Mouse (Mus musculus) limb, embryonic 13.5 days (tissue): ENCODE measurements around the gene Naa60. TPM values are rescaled to one million over a fixed set of nuclear protein-coding genes. Genes with fewer than 3 reads are reported as not detected.
A peak's percentile ranks its signal among the peaks of the same experiment; 100 is the strongest.

Experiments
- ATAC-seq: fragments of 200-750 bp; cut with Nextera tagmentation; 2 replicates; pipeline ENCODE4 v1.8.0; 2017; ENCODE audit warnings: low read depth, moderate number of reproducible peaks, moderate TSS enrichment; ENCODE audit not compliant: low FRiP score
- H3K27ac ChIP-seq: fragments of 300-500 bp; sonication (generic); 2 replicates; pipeline ENCODE4 v1.5.1; 2015; ENCODE audit warnings: inconsistent platforms, mild to moderate bottlenecking, moderate library complexity
- H3K27me3 ChIP-seq: fragments of 300-500 bp; sonication (generic); 2 replicates; pipeline ENCODE4 v1.6.1; 2015; ENCODE audit warnings: mild to moderate bottlenecking, inconsistent platforms
- H3K36me3 ChIP-seq: fragments of 300-500 bp; sonication (generic); 2 replicates; pipeline ENCODE4 v1.6.1; 2015; ENCODE audit warnings: inconsistent platforms, mild to moderate bottlenecking, moderate library complexity
- H3K4me1 ChIP-seq: fragments of 300-500 bp; sonication (generic); 2 replicates; pipeline ENCODE4 v1.6.1; 2015; ENCODE audit warnings: inconsistent platforms
- H3K4me2 ChIP-seq: fragments of 300-500 bp; sonication (generic); replicated peaks from 2 replicates; pipeline ENCODE4 v1.6.1; 2015; ENCODE audit warnings: inconsistent platforms, mild to moderate bottlenecking, moderate library complexity
- H3K4me3 ChIP-seq: fragments of 300-500 bp; sonication (generic); 2 replicates; pipeline ENCODE4 v1.5.1; 2015; ENCODE audit warnings: moderate library complexity, mild to moderate bottlenecking, inconsistent platforms
- H3K9ac ChIP-seq: fragments of 300-500 bp; sonication (generic); 2 replicates; pipeline ENCODE4 v1.6.1; 2015; ENCODE audit warnings: mild to moderate bottlenecking, inconsistent platforms
- H3K9me3 ChIP-seq: fragments of 300-500 bp; sonication (generic); 2 replicates; pipeline ENCODE4 v1.6.1; 2016; ENCODE audit warnings: inconsistent platforms
- WGBS: fragments of 180-500 bp; shearing (Covaris S2); methylation state at CpG from one replicate; pipeline ENCODE4 v1.1.7; 2015; 5-methylcytosine and 5-hydroxymethylcytosine counted together
- polyA plus RNA-seq: library from polyadenylated mRNA; unstranded; fragments of >200 nt; fragmentation: Nextera tagmentation; extraction: Ambion mirVana; gene quantifications from 2 replicates; pipeline ENCODE4 v1.2.1, GENCODE M21; 2015

The Naa60 gene
- polyA plus RNA-seq: 55.8 and 59.1 TPM in 2 replicates

- Histone ChIP-seq H3K4me1 (peaks cover 14% of the 10 kb centered on the region), H3K4me2 (peak within 1 kb of the TSS; percentile 94), H3K9me3 (no peaks in the 10 kb centered on the region), H3K27ac (peak within 1 kb of the TSS; percentile 67), H3K4me3 (peak within 1 kb of the TSS; percentile 58), H3K36me3 (peaks cover 23% of the 10 kb centered on the region), H3K27me3 (no peaks in the 10 kb centered on the region), H3K9ac (peak within 1 kb of the TSS; percentile 74)
- 4% methylated on average over 47 of the region's 47 CpGs for WGBS
- peak; percentile 99 for ATAC-seq
These were observed at the start of gene Naa60 for GRCm38 (mm10) chr16:3872216-3873047. TSS of gene Naa60 (plus strand) at chr16:3872375.

- no peaks in the 10 kb centered on the region for H3K27me3 ChIP-seq
- H3K9ac ChIP-seq: no peak overlapping the region
- H3K4me3 ChIP-seq: no peak overlapping the region
- H3K9me3 ChIP-seq: no peaks in the 10 kb centered on the region
- H3K4me1 ChIP-seq: no peaks in the 10 kb centered on the region
- no peak overlapping the region for H3K4me2 ChIP-seq
- no peaks in the 10 kb centered on the region for H3K36me3 ChIP-seq
- no peak overlapping the region for H3K27ac ChIP-seq
- no peak for ATAC-seq
- 53% methylated on average over 3 of the region's 3 CpGs for WGBS
These were observed 44.2 kb upstream of the Naa60 start for GRCm38 (mm10) chr16:3828021-3828420.

- Histone ChIP-seq H3K4me2 (no peak overlapping the region), H3K27ac (no peak overlapping the region), H3K4me3 (no peak overlapping the region), H3K9ac (no peak overlapping the region), H3K4me1 (no peaks in the 10 kb centered on the region), H3K27me3 (no peaks in the 10 kb centered on the region), H3K9me3 (no peaks in the 10 kb centered on the region), H3K36me3 (no peaks in the 10 kb centered on the region)
- WGBS: 90% methylated on average over 2 of the region's 2 CpGs
- ATAC-seq: no peak
These were observed 42.4 kb upstream of the Naa60 start for GRCm38 (mm10) chr16:3829727-3830126.

GRCm38 (mm10) chr16:3830588-3831109, 41.5 kb upstream of the Naa60 start, which contains the start of gene Olfr15:
TSS of gene Olfr15 (plus strand) at chr16:3830878.
- H3K4me3 ChIP-seq: no peak within 1 kb of the TSS

GRCm38 (mm10) chr16:3835461-3835860, 36.7 kb upstream of the Naa60 start:
- H3K4me3 ChIP-seq: no peak overlapping the region
- no peak for ATAC-seq
- H3K4me2 ChIP-seq: no peak overlapping the region
- no peak overlapping the region for H3K27ac ChIP-seq
- peaks cover 8% of the 10 kb centered on the region for H3K27me3 ChIP-seq
- no peaks in the 10 kb centered on the region for H3K36me3 ChIP-seq
- H3K9ac ChIP-seq: no peak overlapping the region
- 78% methylated on average over 2 of the region's 2 CpGs for WGBS
- H3K4me1 ChIP-seq: no peaks in the 10 kb centered on the region
- H3K9me3 ChIP-seq: no peaks in the 10 kb centered on the region

More at GRCm38 (mm10) chr16:3830588-3831109, 41.5 kb upstream of the Naa60 start, which contains the start of gene Olfr15:
- Histone ChIP-seq H3K9ac (no peak within 1 kb of the TSS), H3K4me1 (no peaks in the 10 kb centered on the region), H3K36me3 (no peaks in the 10 kb centered on the region), H3K4me2 (no peak within 1 kb of the TSS), H3K9me3 (no peaks in the 10 kb centered on the region), H3K27ac (no peak within 1 kb of the TSS), H3K27me3 (no peaks in the 10 kb centered on the region)
- no peak for ATAC-seq

- Histone ChIP-seq H3K9ac (no peak overlapping the region), H3K27me3 (peaks cover 8% of the 10 kb centered on the region), H3K9me3 (no peaks in the 10 kb centered on the region), H3K4me1 (no peaks in the 10 kb centered on the region), H3K4me2 (no peak overlapping the region), H3K36me3 (no peaks in the 10 kb centered on the region), H3K4me3 (no peak overlapping the region), H3K27ac (no peak overlapping the region)
- WGBS: 57% methylated on average over 17 of the region's 17 CpGs
- ATAC-seq: no peak
These were observed 32.9 kb upstream of the Naa60 start for GRCm38 (mm10) chr16:3839157-3839885.

GRCm38 (mm10) chr16:3842989-3843388, 29.2 kb upstream of the Naa60 start:
- no peaks in the 10 kb centered on the region for H3K9me3 ChIP-seq
- ATAC-seq: no peak
- H3K9ac ChIP-seq: no peak overlapping the region
- no peak overlapping the region for H3K27ac ChIP-seq
- H3K4me3 ChIP-seq: no peak overlapping the region
- no peaks in the 10 kb centered on the region for H3K36me3 ChIP-seq
- WGBS: 39% methylated on average over 4 of the region's 4 CpGs
- H3K4me2 ChIP-seq: no peak overlapping the region
- H3K4me1 ChIP-seq: peaks cover 6% of the 10 kb centered on the region
- peaks cover 8% of the 10 kb centered on the region for H3K27me3 ChIP-seq

GRCm38 (mm10) chr16:3843796-3844195, 28.4 kb upstream of the Naa60 start:
- Histone ChIP-seq H3K27ac (no peak overlapping the region), H3K27me3 (peaks cover 5% of the 10 kb centered on the region), H3K4me2 (no peak overlapping the region), H3K9ac (no peak overlapping the region), H3K4me3 (no peak overlapping the region), H3K4me1 (peaks cover 7% of the 10 kb centered on the region), H3K9me3 (no peaks in the 10 kb centered on the region), H3K36me3 (no peaks in the 10 kb centered on the region)
- ATAC-seq: no peak
- 80% methylated on average over 1 of the region's 1 CpGs for WGBS

- 3% methylated on average over 38 of the region's 38 CpGs for WGBS
- peak; percentile 100 for ATAC-seq
These were observed 25.3 kb upstream of the Naa60 start, which contains the start of gene Zfp174 for GRCm38 (mm10) chr16:3846711-3847518. TSS of gene Zfp174 (plus strand) at chr16:3847268.

GRCm38 (mm10) chr16:3847871-3848270, 24.3 kb upstream of the Naa60 start:
- WGBS: 73% methylated on average over 4 of the region's 4 CpGs
- H3K4me3 ChIP-seq: peak overlapping the region; percentile 71
- H3K9ac ChIP-seq: peak overlapping the region; percentile 77
- H3K27me3 ChIP-seq: no peaks in the 10 kb centered on the region
- no peak for ATAC-seq
- H3K4me1 ChIP-seq: peaks cover 7% of the 10 kb centered on the region
- H3K4me2 ChIP-seq: peak overlapping the region; percentile 70
- H3K9me3 ChIP-seq: no peaks in the 10 kb centered on the region
- no peak overlapping the region for H3K27ac ChIP-seq
- no peaks in the 10 kb centered on the region for H3K36me3 ChIP-seq

More at GRCm38 (mm10) chr16:3846711-3847518, 25.3 kb upstream of the Naa60 start, which contains the start of gene Zfp174:
- Histone ChIP-seq H3K9me3 (no peaks in the 10 kb centered on the region), H3K27ac (no peak within 1 kb of the TSS), H3K36me3 (no peaks in the 10 kb centered on the region), H3K4me3 (peak within 1 kb of the TSS; percentile 71), H3K9ac (peak within 1 kb of the TSS; percentile 77), H3K4me1 (peaks cover 7% of the 10 kb centered on the region), H3K4me2 (peak within 1 kb of the TSS; percentile 70), H3K27me3 (no peaks in the 10 kb centered on the region)

- Histone ChIP-seq H3K4me1 (peaks cover 7% of the 10 kb centered on the region), H3K27ac (no peak overlapping the region), H3K9ac (no peak overlapping the region), H3K9me3 (no peaks in the 10 kb centered on the region), H3K27me3 (no peaks in the 10 kb centered on the region), H3K36me3 (no peaks in the 10 kb centered on the region), H3K4me3 (no peak overlapping the region), H3K4me2 (no peak overlapping the region)
- WGBS: 72% methylated on average over 3 of the region's 3 CpGs
- ATAC-seq: no peak
These were observed 23.8 kb upstream of the Naa60 start for GRCm38 (mm10) chr16:3848416-3848815.
